Mouse (Mus musculus) intestine, postnatal 0 days (tissue): ENCODE measurements around the gene Vac14. TPM values are rescaled to one million over a fixed set of nuclear protein-coding genes. Genes with fewer than 3 reads are reported as not detected.

ENCODE experiments used
- ATAC-seq: fragments of 200-750 bp; cut with Nextera tagmentation; 2 replicates; pipeline ENCODE4 v1.8.0; 2017; ENCODE audit warnings: mild to moderate bottlenecking, moderate TSS enrichment, moderate library complexity
- H3K27ac ChIP-seq: fragments of 300-500 bp; sonication (generic); 2 replicates; pipeline ENCODE4 v1.5.1; 2014; ENCODE audit warnings: mild to moderate bottlenecking, low read depth, low read length, moderate library complexity
- H3K27me3 ChIP-seq: fragments of 300-500 bp; sonication (generic); replicated peaks from 2 replicates; pipeline ENCODE4 v1.6.1; 2014; ENCODE audit warnings: low read length, mixed read lengths; ENCODE audit not compliant: control insufficient read depth, insufficient read depth
- H3K36me3 ChIP-seq: fragments of 300-500 bp; sonication (generic); 2 replicates; pipeline ENCODE4 v1.6.1; 2014; ENCODE audit warnings: mild to moderate bottlenecking, moderate library complexity; ENCODE audit not compliant: control insufficient read depth, insufficient read depth
- H3K4me1 ChIP-seq: fragments of 300-500 bp; sonication (generic); replicated peaks from 2 replicates; pipeline ENCODE4 v1.6.1; 2014; ENCODE audit warnings: antibody characterized with exemption, low read length, mixed read lengths; ENCODE audit not compliant: control insufficient read depth, insufficient read depth
- H3K4me2 ChIP-seq: fragments of 300-500 bp; sonication (generic); replicated peaks from 2 replicates; pipeline ENCODE4 v1.6.1; 2014; ENCODE audit warnings: low read depth, mild to moderate bottlenecking, moderate library complexity
- H3K4me3 ChIP-seq: fragments of 300-500 bp; sonication (generic); 2 replicates; pipeline ENCODE4 v1.5.1; 2014; ENCODE audit warnings: low read depth, low read length
- H3K9ac ChIP-seq: fragments of 300-500 bp; sonication (generic); 2 replicates; pipeline ENCODE4 v1.6.1; 2014; ENCODE audit warnings: mild to moderate bottlenecking, low read depth, low read length
- H3K9me3 ChIP-seq: fragments of 300-500 bp; sonication (generic); 2 replicates; pipeline ENCODE4 v1.6.1; 2016; ENCODE audit warnings: mixed run types; ENCODE audit not compliant: control insufficient read depth
- CTCF ChIP-seq: sonication (generic); IDR thresholded peaks from 2 replicates; pipeline ENCODE4 v1.5.1; 2016; ENCODE audit warnings: low read depth, mild to moderate bottlenecking, control low read depth, antibody characterized with exemption, moderate library complexity
- WGBS: fragments of 180-500 bp; shearing (Covaris S2); extraction: QIAGEN DNeasy Blood & Tissue Kit; methylation state at CpG from one replicate; pipeline ENCODE4 v1.1.7; 2014; 5-methylcytosine and 5-hydroxymethylcytosine counted together
- polyA plus RNA-seq: library from polyadenylated mRNA; unstranded; fragments of >200 nt; fragmentation: Nextera tagmentation; extraction: Ambion mirVana; gene quantifications from 2 replicates; pipeline ENCODE4 v1.2.1, GENCODE M21; 2015

Gene Vac14
- polyA plus RNA-seq, 1 experiment from 2014 or later = 14.8 TPM

GRCm38 (mm10) chr8:110694226-110694625 lies 75.8 kb downstream of the Vac14 start:
- TF ChIP-seq CTCF = no peak
- no peak overlapping the region for H3K4me3 ChIP-seq
- H3K4me1 ChIP-seq = no peaks in the 10 kb centered on the region
- no peak overlapping the region for H3K4me2 ChIP-seq
- no peak for ATAC-seq
- WGBS = 71% methylated on average over 5 of the region's 5 CpGs
- H3K27me3 ChIP-seq = no peaks in the 10 kb centered on the region
- H3K27ac ChIP-seq = no peak overlapping the region
- H3K9ac ChIP-seq = no peak overlapping the region
- H3K36me3 ChIP-seq = peaks cover 18% of the 10 kb centered on the region
- no peaks in the 10 kb centered on the region for H3K9me3 ChIP-seq

- H3K9me3 ChIP-seq = no peaks in the 10 kb centered on the region
- H3K4me2 ChIP-seq = no peak overlapping the region
- H3K36me3 ChIP-seq = peaks cover 13% of the 10 kb centered on the region; the same call in 1 of the 2 replicates
- 83% methylated on average over 4 of the region's 4 CpGs for WGBS
- H3K27me3 ChIP-seq = no peaks in the 10 kb centered on the region
- TF ChIP-seq CTCF = no peak
- no peak for ATAC-seq
- H3K9ac ChIP-seq = no peak overlapping the region
- H3K4me1 ChIP-seq = no peaks in the 10 kb centered on the region
- no peak overlapping the region for H3K4me3 ChIP-seq
- no peak overlapping the region for H3K27ac ChIP-seq
Observed at GRCm38 (mm10) chr8:110694826-110695225, 76.4 kb downstream of the Vac14 start.

- H3K4me1 ChIP-seq = no peaks in the 10 kb centered on the region
- H3K9me3 ChIP-seq = no peaks in the 10 kb centered on the region
- H3K27me3 ChIP-seq = no peaks in the 10 kb centered on the region
- no peak for TF ChIP-seq CTCF
- H3K4me2 ChIP-seq = no peak overlapping the region
- peaks cover 13% of the 10 kb centered on the region; the same call in 1 of the 2 replicates for H3K36me3 ChIP-seq
- H3K27ac ChIP-seq = no peak overlapping the region
- H3K9ac ChIP-seq = no peak overlapping the region
- 89% methylated on average over 5 of the region's 5 CpGs for WGBS
- no peak for ATAC-seq
- H3K4me3 ChIP-seq = no peak overlapping the region
Observed at GRCm38 (mm10) chr8:110695431-110695830, 77.0 kb downstream of the Vac14 start.

- WGBS = 85% methylated on average over 4 of the region's 4 CpGs
- Histone ChIP-seq H3K4me2 (no peak overlapping the region), H3K27ac (no peak overlapping the region), H3K4me1 (no peaks in the 10 kb centered on the region), H3K9me3 (no peaks in the 10 kb centered on the region), H3K9ac (no peak overlapping the region), H3K36me3 (peaks cover 13% of the 10 kb centered on the region; the same call in 1 of the 2 replicates), H3K4me3 (no peak overlapping the region), H3K27me3 (no peaks in the 10 kb centered on the region)
- no peak for TF ChIP-seq CTCF
- no peak for ATAC-seq
Observed at GRCm38 (mm10) chr8:110696051-110696450, 77.7 kb downstream of the Vac14 start.

GRCm38 (mm10) chr8:110697571-110697970 lies 79.2 kb downstream of the Vac14 start:
- Histone ChIP-seq H3K27ac (no peak overlapping the region), H3K27me3 (no peaks in the 10 kb centered on the region), H3K4me2 (no peak overlapping the region), H3K9ac (no peak overlapping the region), H3K9me3 (no peaks in the 10 kb centered on the region), H3K4me3 (no peak overlapping the region), H3K36me3 (peaks cover 13% of the 10 kb centered on the region; the same call in 1 of the 2 replicates), H3K4me1 (no peaks in the 10 kb centered on the region)
- 85% methylated on average over 5 of the region's 5 CpGs for WGBS
- ATAC-seq = no peak
- no peak for TF ChIP-seq CTCF

DNA sequence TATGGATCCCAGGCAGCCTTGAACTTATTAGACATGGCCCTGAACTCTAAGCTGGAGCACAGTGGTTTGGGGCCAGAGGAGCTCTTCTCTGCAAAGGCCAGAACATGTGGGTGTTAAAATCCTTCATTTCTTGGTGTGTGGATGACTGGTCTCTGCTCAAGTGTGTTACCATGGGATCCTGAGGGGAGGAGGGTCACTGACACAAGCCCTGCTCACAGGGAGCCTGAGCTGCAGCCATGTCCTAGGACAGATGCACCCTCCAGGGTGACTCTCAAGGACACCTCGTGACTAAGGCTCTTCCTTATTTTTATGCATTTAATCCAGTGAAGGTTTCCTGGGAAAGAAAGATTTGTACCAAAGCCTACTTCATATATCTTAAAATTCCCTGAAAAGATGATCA lies 79.7 kb downstream of the Vac14 start:
- Histone ChIP-seq H3K36me3 (peaks cover 13% of the 10 kb centered on the region; the same call in 1 of the 2 replicates), H3K9ac (no peak overlapping the region), H3K4me1 (no peaks in the 10 kb centered on the region), H3K27me3 (no peaks in the 10 kb centered on the region), H3K9me3 (no peaks in the 10 kb centered on the region), H3K27ac (no peak overlapping the region), H3K4me2 (no peak overlapping the region), H3K4me3 (no peak overlapping the region)
- TF ChIP-seq CTCF = no peak
- no peak for ATAC-seq
- WGBS = 76% methylated on average over 1 of the region's 1 CpGs

- no peak for TF ChIP-seq CTCF
- H3K4me2 ChIP-seq = no peak overlapping the region
- no peaks in the 10 kb centered on the region for H3K27me3 ChIP-seq
- H3K27ac ChIP-seq = no peak overlapping the region
- no peak overlapping the region for H3K4me3 ChIP-seq
- H3K9me3 ChIP-seq = no peaks in the 10 kb centered on the region
- WGBS = 79% methylated on average over 7 of the region's 7 CpGs
- H3K36me3 ChIP-seq = peaks cover 9% of the 10 kb centered on the region; the same call in 1 of the 2 replicates
- ATAC-seq = no peak
- no peaks in the 10 kb centered on the region for H3K4me1 ChIP-seq
- no peak overlapping the region for H3K9ac ChIP-seq
Observed at GRCm38 (mm10) chr8:110699501-110699900, 81.1 kb downstream of the Vac14 start.
